Comparison of ENCODE assay signal across 23 mouse cellular contexts in genomic region chr16:55520077-55520476, GRCm38 (mm10).
A peak's percentile ranks its signal among the peaks of the same experiment; 100 is the strongest.
DNase-seq lines count a peak whose midpoint lies in the region; ATAC-seq and TF ChIP-seq lines count a peak whose summit lies in the region.
"Had no signal": no experiment of that assay in that cellular context is flagged by ENCODE, and none has a peak within 500 bp of the region (broad histone marks: within the 10 kb centered on the region; RNA-seq: fewer than 3 reads in every experiment).

No protein-coding gene starts in this region.

- no peak overlapping the region for H3K9ac ChIP-seq in intestine, embryonic 15.5 days
- no peak overlapping the region for H3K9ac ChIP-seq in intestine, postnatal 0 days (ENCODE audit: low read depth, low read length)
- H3K9ac ChIP-seq in intestine, embryonic 16.5 days (ENCODE audit: low read depth, low read length) = no peak overlapping the region
- H3K9ac ChIP-seq: embryonic facial prominence, embryonic 13.5 days; forebrain, embryonic 12.5 days; hindbrain, embryonic 13.5 days had no signal

- in situ Hi-C loops in Patski (cut with MboI; ENCODE audit: low pct_unique_long_range_greater_than_20kb) = loop anchor here (5.0 kb wide), 1 partner anchor 327 kb away; no protein-coding TSS in a partner anchor

- 0 out of 2 replicates have a peak, but pooled peaks have one; percentile 6 for ATAC-seq in intestine, embryonic 15.5 days
- ATAC-seq in intestine, postnatal 0 days = no peak
- peak; percentile 24 for ATAC-seq in Patski
- ATAC-seq in intestine, embryonic 16.5 days = peak; percentile 5
- ATAC-seq in monocyte, adult 5-6 weeks (replicated peaks; ENCODE audit: insufficient number of reproducible peaks, low FRiP score, low TSS enrichment, poor library complexity, severe bottlenecking) = peak; percentile 41; the same call in 1 of the 2 replicates
- ATAC-seq: forebrain, embryonic 16.5 days had no signal

- intact Hi-C loops in heart, postnatal 14 days (cut with DNase I) = no loop called here

- no peak overlapping the region for H3K4me3 ChIP-seq in intestine, embryonic 15.5 days (replicated peaks)
- H3K4me3 ChIP-seq in intestine, postnatal 0 days (ENCODE audit: low read depth, low read length) = no peak overlapping the region
- no peak overlapping the region for H3K4me3 ChIP-seq in intestine, embryonic 16.5 days (ENCODE audit: low read length)
- H3K4me3 ChIP-seq: embryonic facial prominence, embryonic 10.5 days; embryonic facial prominence, embryonic 13.5 days; erythroblast, embryonic 14.5 days; forebrain, embryonic 12.5 days; hindbrain, embryonic 10.5 days; hindbrain, embryonic 13.5 days had no signal

- DNase-seq in Patski (ENCODE audit: low read depth, low spot score) = no peak
- DNase-seq in heart, postnatal 14 days = no peak
- no peak for DNase-seq in kidney, postnatal 14 days
- DNase-seq in natural killer cell, adult 2 months (ENCODE audit: low spot score in 2 of 2) = no peak
- DNase-seq: adrenal gland, postnatal 10 days; cerebellum, adult 18-20 months; embryo, embryonic 11 days; gastrocnemius, postnatal 10 days; gastrocnemius, postnatal 36 days; heart, adult 11 months had no signal

- 85% methylated on average over 6 of the region's 6 CpGs for WGBS in intestine, embryonic 15.5 days
- 74% methylated on average over 6 of the region's 6 CpGs for WGBS in intestine, postnatal 0 days
- WGBS in intestine, embryonic 16.5 days = 76% methylated on average over 6 of the region's 6 CpGs

- TF ChIP-seq CTCF in intestine, postnatal 0 days (IDR thresholded peaks at IDR 0.05; ENCODE audit: low read depth) = no peak
- TF ChIP-seq CTCF in Patski (IDR thresholded peaks at IDR 0.05) = no peak

- no peak overlapping the region for H3K27ac ChIP-seq in intestine, embryonic 15.5 days
- no peak overlapping the region for H3K27ac ChIP-seq in intestine, postnatal 0 days (ENCODE audit: low read depth, low read length)
- H3K27ac ChIP-seq in intestine, embryonic 16.5 days (ENCODE audit: low read length) = no peak overlapping the region
- H3K27ac ChIP-seq: embryonic facial prominence, embryonic 10.5 days; embryonic facial prominence, embryonic 13.5 days; forebrain, embryonic 12.5 days; hindbrain, embryonic 10.5 days; hindbrain, embryonic 13.5 days had no signal

- no peaks in the 10 kb centered on the region for H3K27me3 ChIP-seq in intestine, embryonic 15.5 days (replicated peaks)
- no peaks in the 10 kb centered on the region for H3K27me3 ChIP-seq in intestine, postnatal 0 days (replicated peaks; ENCODE audit: control insufficient read depth, insufficient read depth, low read length)
- no peaks in the 10 kb centered on the region for H3K27me3 ChIP-seq in Patski
- no peaks in the 10 kb centered on the region for H3K27me3 ChIP-seq in intestine, embryonic 16.5 days (replicated peaks; ENCODE audit: control insufficient read depth, insufficient read depth, low read length)
- H3K27me3 ChIP-seq: embryonic facial prominence, embryonic 13.5 days; forebrain, embryonic 12.5 days; hindbrain, embryonic 13.5 days had no signal

- CTCF ChIA-PET in Patski (lab: Charles Lee) = interaction anchor here (1.0 to 3.3 kb wide), 15 partner anchors 9 to 356 kb away, joined by 3 to 23 read pairs (median 5); no protein-coding TSS in a partner anchor

- POLR2A ChIA-PET in Patski (lab: Charles Lee) = interaction anchor here (0.9 to 3.1 kb wide), 4 partner anchors 10 to 301 kb away, joined by 3 to 18 read pairs (median 4); no protein-coding TSS in a partner anchor

- H3K4me2 ChIP-seq in intestine, embryonic 15.5 days (replicated peaks) = no peak overlapping the region
- H3K4me2 ChIP-seq in intestine, postnatal 0 days (replicated peaks; ENCODE audit: low read depth) = no peak overlapping the region
- no peak overlapping the region for H3K4me2 ChIP-seq in intestine, embryonic 16.5 days (ENCODE audit: low read depth, low read length)
- H3K4me2 ChIP-seq: embryonic facial prominence, embryonic 13.5 days; forebrain, embryonic 12.5 days; heart, embryonic 11.5 days; hindbrain, embryonic 13.5 days had no signal

- H3K36me3 ChIP-seq in intestine, embryonic 15.5 days = no peaks in the 10 kb centered on the region
- H3K36me3 ChIP-seq in intestine, postnatal 0 days (ENCODE audit: control insufficient read depth, insufficient read depth) = no peaks in the 10 kb centered on the region
- H3K36me3 ChIP-seq in intestine, embryonic 16.5 days (ENCODE audit: control insufficient read depth, insufficient read depth, low read length) = no peaks in the 10 kb centered on the region
- H3K36me3 ChIP-seq: embryonic facial prominence, embryonic 10.5 days; embryonic facial prominence, embryonic 13.5 days; forebrain, embryonic 12.5 days; G1E; hindbrain, embryonic 10.5 days; hindbrain, embryonic 13.5 days had no signal

- no peaks in the 10 kb centered on the region for H3K9me3 ChIP-seq in intestine, embryonic 15.5 days
- H3K9me3 ChIP-seq in intestine, postnatal 0 days (ENCODE audit: control insufficient read depth) = no peaks in the 10 kb centered on the region
- H3K9me3 ChIP-seq in intestine, embryonic 16.5 days (ENCODE audit: control insufficient read depth, low read length) = no peaks in the 10 kb centered on the region
- H3K9me3 ChIP-seq: embryonic facial prominence, embryonic 10.5 days; embryonic facial prominence, embryonic 13.5 days; forebrain, embryonic 12.5 days; G1E; hindbrain, embryonic 10.5 days; hindbrain, embryonic 13.5 days had no signal

- H3K4me1 ChIP-seq in intestine, embryonic 15.5 days (replicated peaks) = no peaks in the 10 kb centered on the region
- no peaks in the 10 kb centered on the region; the same call in 1 of the 2 replicates for H3K4me1 ChIP-seq in intestine, postnatal 0 days (replicated peaks; ENCODE audit: control insufficient read depth, insufficient read depth, low read length)
- 0 out of 2 replicates have a peak, but pooled peaks cover 2% of the 10 kb centered on the region for H3K4me1 ChIP-seq in intestine, embryonic 16.5 days (ENCODE audit: control insufficient read depth, insufficient read depth, low read length)
- H3K4me1 ChIP-seq: embryonic facial prominence, embryonic 13.5 days had no signal
